Comparison of ENCODE assay signal across 9 mouse cellular contexts in the genomic region with DNA sequence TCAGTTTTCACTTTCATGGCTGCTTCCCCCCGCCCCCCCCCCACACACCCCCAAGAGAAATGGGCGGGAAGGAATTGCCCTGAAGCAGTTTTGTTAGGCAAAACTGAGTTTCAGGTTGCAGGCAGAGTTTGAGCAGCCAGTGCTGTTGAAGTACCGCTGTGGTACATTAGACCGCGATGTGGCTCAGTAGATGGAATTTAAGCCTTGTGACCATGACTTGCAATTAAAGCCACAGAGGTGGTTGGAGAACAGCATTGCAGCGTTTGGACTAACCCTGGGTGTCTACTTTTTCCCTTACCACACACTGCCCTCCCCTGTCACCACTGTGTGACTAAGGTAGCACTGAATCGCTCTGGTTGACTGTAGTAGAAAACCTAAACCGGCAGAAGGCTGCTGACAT. TPM values are rescaled to one million over a fixed set of nuclear protein-coding genes. Genes with fewer than 3 reads are reported as not detected.
DNase-seq lines count a peak whose midpoint lies in the region; ATAC-seq and TF ChIP-seq lines count a peak whose summit lies in the region.
"Had no signal": no experiment of that assay in that cellular context is flagged by ENCODE, and none has a peak within 500 bp of the region (broad histone marks: within the 10 kb centered on the region; RNA-seq: fewer than 3 reads in every experiment).

No protein-coding gene starts in this region.

- 57% methylated on average over 8 of the region's 8 CpGs for WGBS in kidney, embryonic 14.5 days
- WGBS in midbrain, embryonic 15.5 days, result 78% methylated on average over 8 of the region's 8 CpGs
- 73% methylated on average over 8 of the region's 8 CpGs for WGBS in lung, postnatal 0 days

- no peaks in the 10 kb centered on the region for H3K4me1 ChIP-seq in kidney, embryonic 14.5 days (ENCODE audit: control insufficient read depth, insufficient read depth, low read length)
- no peaks in the 10 kb centered on the region for H3K4me1 ChIP-seq in midbrain, embryonic 15.5 days
- H3K4me1 ChIP-seq in lung, postnatal 0 days (ENCODE audit: insufficient read depth, low read depth, low read length), result no peaks in the 10 kb centered on the region

- no peaks in the 10 kb centered on the region for H3K36me3 ChIP-seq in kidney, embryonic 14.5 days (ENCODE audit: control insufficient read depth, insufficient read depth, low read length)
- no peaks in the 10 kb centered on the region for H3K36me3 ChIP-seq in midbrain, embryonic 15.5 days (replicated peaks)
- no peaks in the 10 kb centered on the region for H3K36me3 ChIP-seq in lung, postnatal 0 days (ENCODE audit: insufficient read depth, low read length)

- no peak overlapping the region for H3K9ac ChIP-seq in kidney, embryonic 14.5 days (ENCODE audit: low read depth, low read length)
- H3K9ac ChIP-seq in midbrain, embryonic 15.5 days, result no peak overlapping the region
- no peak overlapping the region for H3K9ac ChIP-seq in lung, postnatal 0 days (replicated peaks; ENCODE audit: low read depth)

- intact Hi-C loops in gastrocnemius, postnatal 14 days (cut with DNase I; ENCODE audit: low total_unique reads), result no loop called here

- peak; percentile 11 for DNase-seq in gastrocnemius, postnatal 14 days
- no peak for DNase-seq in gastrocnemius, postnatal 4 days (ENCODE audit: low spot score in 2 of 2)
- DNase-seq in heart, adult 18-20 months, result peak; percentile 52 to 63
- no peak for DNase-seq in thymus, postnatal 10 days (ENCODE audit: low spot score in 2 of 2)
- no peak for DNase-seq in lung, postnatal 0 days (ENCODE audit: low spot score)
- DNase-seq: thymus, adult 18-20 months had no signal

- H3K4me3 ChIP-seq in kidney, embryonic 14.5 days (ENCODE audit: low read length), result no peak overlapping the region
- H3K4me3 ChIP-seq in midbrain, embryonic 15.5 days, result no peak overlapping the region
- no peak overlapping the region for H3K4me3 ChIP-seq in lung, postnatal 0 days (ENCODE audit: low read depth, low read length)

- H3K27me3 ChIP-seq in kidney, embryonic 14.5 days (ENCODE audit: control insufficient read depth, insufficient read depth, low read length), result no peaks in the 10 kb centered on the region
- no peaks in the 10 kb centered on the region for H3K27me3 ChIP-seq in midbrain, embryonic 15.5 days (replicated peaks)
- H3K27me3 ChIP-seq in lung, postnatal 0 days (replicated peaks; ENCODE audit: insufficient read depth, low read length), result no peaks in the 10 kb centered on the region

- H3K27ac ChIP-seq in kidney, embryonic 14.5 days (ENCODE audit: low read depth, low read length), result no peak overlapping the region
- H3K27ac ChIP-seq in midbrain, embryonic 15.5 days, result no peak overlapping the region
- no peak overlapping the region for H3K27ac ChIP-seq in lung, postnatal 0 days (ENCODE audit: low read length)

- no peaks in the 10 kb centered on the region for H3K9me3 ChIP-seq in kidney, embryonic 14.5 days (ENCODE audit: control insufficient read depth, low read length)
- no peaks in the 10 kb centered on the region for H3K9me3 ChIP-seq in midbrain, embryonic 15.5 days
- no peaks in the 10 kb centered on the region for H3K9me3 ChIP-seq in lung, postnatal 0 days (ENCODE audit: low read length)

- H3K4me2 ChIP-seq in kidney, embryonic 14.5 days (replicated peaks; ENCODE audit: low read depth, low read length), result 0 out of 2 replicates have a peak overlapping the region, but pooled peaks have one; percentile 1
- H3K4me2 ChIP-seq in midbrain, embryonic 15.5 days, result no peak overlapping the region
- no peak overlapping the region for H3K4me2 ChIP-seq in lung, postnatal 0 days (replicated peaks; ENCODE audit: low read depth, low read length)

- no peak for TF ChIP-seq CTCF in lung, postnatal 0 days (IDR thresholded peaks at IDR 0.05)

- peak; percentile 39; the same call in 1 of the 2 replicates for ATAC-seq in kidney, embryonic 14.5 days (ENCODE audit: low FRiP score, low TSS enrichment)
- ATAC-seq in neutrophil, adult 5-6 weeks (ENCODE audit: extremely low read depth, insufficient number of reproducible peaks, low FRiP score, poor library complexity, severe bottlenecking), result peak; percentile 24; the same call in 1 of the 2 replicates
- no peak for ATAC-seq in midbrain, embryonic 15.5 days (replicated peaks)
- no peak for ATAC-seq in lung, postnatal 0 days

- TF ChIP-seq EP300 in lung, postnatal 0 days (IDR thresholded peaks at IDR 0.05), result no peak

RNA-seq across cellular contexts. Expression of a gene that starts 0.8 kb away (rescaled TPM):
- 100 to 1,000 TPM; 128 to 166 TPM for total RNA-seq in gastrocnemius, postnatal 14 days (2021)
- total RNA-seq in gastrocnemius, postnatal 4 days (2021), result 10 to 100 TPM in 1 of 2 experiments, 1 to 10 TPM in 1; 9.6 to 13.1 TPM
- 100 to 1,000 TPM; 187 to 205 TPM for total RNA-seq in heart, adult 18-20 months (2021)
- 0.24 and 1.2 TPM in 2 replicates for polyA plus RNA-seq in kidney, embryonic 14.5 days (2014; fragmentation: Nextera tagmentation; extraction: Ambion mirVana)
- total RNA-seq in neutrophil, adult 5-6 weeks (2017), result 0.47 and 0.61 TPM in 2 replicates
- 0.10 TPM in 1 of 2 replicates, not detected in the other for polyA plus RNA-seq in midbrain, embryonic 15.5 days (2015; fragmentation: Nextera tagmentation; extraction: Ambion mirVana)
- polyA plus RNA-seq in lung, postnatal 0 days (2015; fragmentation: Nextera tagmentation; extraction: Ambion mirVana), result 0.10 and 0.12 TPM in 2 replicates

RNA-seq across cellular contexts. Expression of a gene that starts 22.1 kb away (rescaled TPM):
- total RNA-seq in gastrocnemius, postnatal 14 days (2021), result under 1 TPM; 0.39 to 0.44 TPM
- total RNA-seq in gastrocnemius, postnatal 4 days (2021), result 1 to 10 TPM; 2.9 to 3.3 TPM
- total RNA-seq in heart, adult 18-20 months (2021), result 1 to 10 TPM; 4.4 to 5.8 TPM
- 9.9 and 11.4 TPM in 2 replicates for polyA plus RNA-seq in kidney, embryonic 14.5 days (2014; fragmentation: Nextera tagmentation; extraction: Ambion mirVana)
- total RNA-seq in neutrophil, adult 5-6 weeks (2017), result 4.4 TPM in 2 replicates
- polyA plus RNA-seq in midbrain, embryonic 15.5 days (2015; fragmentation: Nextera tagmentation; extraction: Ambion mirVana), result 3.2 and 3.3 TPM in 2 replicates
- 0.38 and 0.58 TPM in 2 replicates for polyA plus RNA-seq in lung, postnatal 0 days (2015; fragmentation: Nextera tagmentation; extraction: Ambion mirVana)

RNA-seq across cellular contexts. Expression of a gene that starts 54.7 kb away (rescaled TPM):
- 1 to 10 TPM; 4.7 to 5.5 TPM for total RNA-seq in gastrocnemius, postnatal 14 days (2021)
- total RNA-seq in gastrocnemius, postnatal 4 days (2021), result 1 to 10 TPM; 7.2 to 8.3 TPM
- 10 to 100 TPM in 1 of 2 experiments, 1 to 10 TPM in 1; 10.0 to 12.4 TPM for total RNA-seq in heart, adult 18-20 months (2021)
- 2.2 and 2.3 TPM in 2 replicates for polyA plus RNA-seq in kidney, embryonic 14.5 days (2014; fragmentation: Nextera tagmentation; extraction: Ambion mirVana)
- total RNA-seq in neutrophil, adult 5-6 weeks (2017), result 537 and 551 TPM in 2 replicates
- polyA plus RNA-seq in midbrain, embryonic 15.5 days (2015; fragmentation: Nextera tagmentation; extraction: Ambion mirVana), result 2.1 and 2.5 TPM in 2 replicates
- polyA plus RNA-seq in lung, postnatal 0 days (2015; fragmentation: Nextera tagmentation; extraction: Ambion mirVana), result 11.4 and 12.6 TPM in 2 replicates

Comparison
In these comparisons a context has a peak if more than half of its experiments do, and no peak if none do; other contexts are left out.
1. DNase-seq: peak in gastrocnemius, postnatal 14 days (single experiment) and heart, adult 18-20 months (2 of 2); none in gastrocnemius, postnatal 4 days (0 of 2), thymus, postnatal 10 days (0 of 2) and lung, postnatal 0 days (single experiment).
2. RNA of a gene that starts 0.8 kb away (total RNA-seq): 187 to 205 TPM in heart, adult 18-20 months and 128 to 166 TPM in gastrocnemius, postnatal 14 days; 9.6 to 13.1 TPM in gastrocnemius, postnatal 4 days and 0.47 to 0.61 TPM in neutrophil, adult 5-6 weeks; every median in the first group is over 4 times any median in the second.
3. ATAC-seq: peak in kidney, embryonic 14.5 days (single experiment) and neutrophil, adult 5-6 weeks (single experiment); none in midbrain, embryonic 15.5 days (single experiment) and lung, postnatal 0 days (single experiment).
4. RNA of a gene that starts 54.7 kb away (total RNA-seq): 537 to 551 TPM in neutrophil, adult 5-6 weeks; 10.0 to 12.4 TPM in heart, adult 18-20 months, 7.2 to 8.3 TPM in gastrocnemius, postnatal 4 days and 4.7 to 5.5 TPM in gastrocnemius, postnatal 14 days; every median in the first group is over 10 times any median in the second.